Mouse (Mus musculus): ENCODE measurements around the gene Papolg. TPM values are rescaled to one million over a fixed set of nuclear protein-coding genes. Genes with fewer than 3 reads are reported as not detected.
"Not testable (repeated sequence)": the region's sequence is repeated elsewhere in the genome, so short reads cannot be mapped to it uniquely, and the experiment has no call there.

Gene Papolg
- 12.5 and 14.8 TPM in 2 replicates for polyA plus RNA-seq (2014; fragmentation: Nextera tagmentation; extraction: Ambion mirVana)

DNA sequence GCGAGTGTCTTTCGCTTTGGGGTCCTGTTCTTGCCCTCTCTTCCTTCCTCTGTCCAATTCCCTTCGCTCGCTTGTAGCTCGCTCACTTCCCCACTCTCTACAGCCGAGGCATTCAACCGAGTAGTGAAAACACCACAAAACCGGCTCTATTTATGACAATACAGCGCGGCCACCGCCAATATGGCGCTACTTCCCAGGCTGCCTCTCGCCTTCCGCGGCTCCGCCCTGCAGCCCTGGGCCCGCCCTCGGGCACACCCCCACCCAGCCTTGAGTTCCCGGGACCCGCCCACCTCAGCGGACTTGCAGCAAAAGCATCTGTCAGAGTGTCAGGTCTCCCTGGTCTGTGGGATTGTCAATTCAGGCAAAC is at the start of gene Papolg:
Gene Papolg (minus strand): TSS at position 194 of the 367 bp plus-strand sequence.
- H3K9me3 ChIP-seq (ENCODE audit: control insufficient read depth, low read length) = no peaks in the 10 kb centered on the region
- H3K4me1 ChIP-seq (ENCODE audit: control insufficient read depth, insufficient read depth, low read length) = 0 out of 2 replicates have a peak, but pooled peaks cover 5% of the 10 kb centered on the region
- peak within 1 kb of the TSS; percentile 73 for H3K4me2 ChIP-seq (replicated peaks; ENCODE audit: low read depth, low read length)
- peak within 1 kb of the TSS; percentile 69 for H3K9ac ChIP-seq (ENCODE audit: low read depth, low read length)
- H3K4me3 ChIP-seq (ENCODE audit: low read length) = peak within 1 kb of the TSS; percentile 67
- under 1% methylated on average over 21 of the region's 21 CpGs for WGBS
- H3K36me3 ChIP-seq (ENCODE audit: control insufficient read depth, insufficient read depth, low read length) = peaks cover 7% of the 10 kb centered on the region; the same call in 1 of the 2 replicates
- peak within 1 kb of the TSS; percentile 86 for H3K27ac ChIP-seq (ENCODE audit: low read depth, low read length)
- no peaks in the 10 kb centered on the region; the same call in 1 of the 2 replicates for H3K27me3 ChIP-seq (ENCODE audit: control insufficient read depth, insufficient read depth, low read length)
- ATAC-seq (ENCODE audit: low FRiP score, low TSS enrichment) = peak; percentile 100

- not testable (repeated sequence) for H3K36me3 ChIP-seq (ENCODE audit: control insufficient read depth, insufficient read depth, low read length); H3K9me3 ChIP-seq (ENCODE audit: control insufficient read depth, low read length); H3K4me2 ChIP-seq (replicated peaks; ENCODE audit: low read depth, low read length); H3K4me1 ChIP-seq (ENCODE audit: control insufficient read depth, insufficient read depth, low read length); H3K9ac ChIP-seq (ENCODE audit: low read depth, low read length); ATAC-seq (ENCODE audit: low FRiP score, low TSS enrichment); H3K27ac ChIP-seq (ENCODE audit: low read depth, low read length); H3K27me3 ChIP-seq (ENCODE audit: control insufficient read depth, insufficient read depth, low read length); H3K4me3 ChIP-seq (ENCODE audit: low read length)
- WGBS = 13% methylated on average over 8 of the region's 8 CpGs
Observed at GRCm38 (mm10) chr11:23928146-23928545, 33.1 kb upstream of the Papolg start.

DNA sequence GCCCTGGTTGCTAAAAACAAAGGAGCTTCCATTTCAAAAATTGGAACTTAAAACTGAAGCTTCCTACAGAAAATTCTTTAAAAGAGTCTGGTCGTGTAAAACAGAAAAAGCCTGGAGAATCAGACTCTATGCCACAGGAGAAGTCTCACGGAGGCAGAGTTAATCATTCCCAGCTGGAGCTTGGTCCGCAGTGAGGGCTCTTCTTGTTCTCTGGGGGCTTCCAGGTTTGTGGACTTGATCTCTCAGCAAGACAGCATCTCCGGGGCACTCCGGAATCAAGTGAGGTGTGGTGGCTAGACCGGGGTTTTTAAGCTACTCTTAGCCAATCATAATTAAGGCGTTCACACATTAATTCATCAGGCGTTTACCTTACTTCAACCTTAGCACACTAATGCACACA is 32.6 kb upstream of the Papolg start:
- H3K27ac ChIP-seq (ENCODE audit: low read depth, low read length) = no peak overlapping the region
- no peak overlapping the region; the same call in 1 of the 2 replicates for H3K4me2 ChIP-seq (replicated peaks; ENCODE audit: low read depth, low read length)
- ATAC-seq (ENCODE audit: low FRiP score, low TSS enrichment) = no peak; the same call in 1 of the 2 replicates
- H3K9me3 ChIP-seq (ENCODE audit: control insufficient read depth, low read length) = no peaks in the 10 kb centered on the region
- no peaks in the 10 kb centered on the region for H3K27me3 ChIP-seq (ENCODE audit: control insufficient read depth, insufficient read depth, low read length)
- no peaks in the 10 kb centered on the region for H3K4me1 ChIP-seq (ENCODE audit: control insufficient read depth, insufficient read depth, low read length)
- H3K4me3 ChIP-seq (ENCODE audit: low read length) = no peak overlapping the region
- no peaks in the 10 kb centered on the region for H3K36me3 ChIP-seq (ENCODE audit: control insufficient read depth, insufficient read depth, low read length)
- no peak overlapping the region for H3K9ac ChIP-seq (ENCODE audit: low read depth, low read length)
- 25% methylated on average over 8 of the region's 8 CpGs for WGBS

GRCm38 (mm10) chr11:23913824-23914223 is 18.8 kb upstream of the Papolg start:
- not testable (repeated sequence) for H3K4me3 ChIP-seq (ENCODE audit: low read length); H3K4me2 ChIP-seq (replicated peaks; ENCODE audit: low read depth, low read length); H3K27me3 ChIP-seq (ENCODE audit: control insufficient read depth, insufficient read depth, low read length); H3K9me3 ChIP-seq (ENCODE audit: control insufficient read depth, low read length); ATAC-seq (ENCODE audit: low FRiP score, low TSS enrichment); H3K4me1 ChIP-seq (ENCODE audit: control insufficient read depth, insufficient read depth, low read length); H3K9ac ChIP-seq (ENCODE audit: low read depth, low read length); H3K36me3 ChIP-seq (ENCODE audit: control insufficient read depth, insufficient read depth, low read length); H3K27ac ChIP-seq (ENCODE audit: low read depth, low read length)
- 79% methylated on average over 2 of the region's 2 CpGs for WGBS

DNA sequence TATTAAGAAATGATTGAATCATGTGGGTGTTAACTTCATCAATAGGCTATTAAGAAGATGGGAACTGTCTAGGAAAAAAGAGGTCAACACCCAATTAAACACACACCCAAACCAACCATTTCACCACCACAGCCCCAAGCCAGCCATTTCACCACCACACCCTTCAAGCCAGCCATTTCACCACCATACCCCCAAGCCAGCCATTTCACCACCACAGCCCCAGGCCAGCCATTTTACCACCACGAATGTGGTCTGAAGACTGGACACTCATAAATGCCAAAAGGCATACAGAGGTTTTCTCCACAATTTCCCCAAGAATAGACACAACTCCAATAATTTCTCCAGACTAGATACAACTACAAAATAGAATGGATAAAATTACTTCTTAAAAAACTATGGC is 8.9 kb upstream of the Papolg start:
- Histone ChIP-seq H3K36me3 (ENCODE audit: control insufficient read depth, insufficient read depth, low read length) (no peaks in the 10 kb centered on the region), H3K27ac (ENCODE audit: low read depth, low read length) (no peak overlapping the region), H3K4me2 (replicated peaks; ENCODE audit: low read depth, low read length) (no peak overlapping the region), H3K4me1 (ENCODE audit: control insufficient read depth, insufficient read depth, low read length) (no peaks in the 10 kb centered on the region), H3K4me3 (ENCODE audit: low read length) (no peak overlapping the region), H3K27me3 (ENCODE audit: control insufficient read depth, insufficient read depth, low read length) (no peaks in the 10 kb centered on the region), H3K9ac (ENCODE audit: low read depth, low read length) (no peak overlapping the region), H3K9me3 (ENCODE audit: control insufficient read depth, low read length) (no peaks in the 10 kb centered on the region)
- 91% methylated on average over 1 of the region's 1 CpGs for WGBS
- ATAC-seq (ENCODE audit: low FRiP score, low TSS enrichment) = no peak

GRCm38 (mm10) chr11:23894141-23895059 is 653 bp downstream of the Papolg start:
- Histone ChIP-seq H3K9ac (ENCODE audit: low read depth, low read length) (peak overlapping the region; percentile 69), H3K4me3 (ENCODE audit: low read length) (peak overlapping the region; percentile 67), H3K27me3 (ENCODE audit: control insufficient read depth, insufficient read depth, low read length) (no peaks in the 10 kb centered on the region; the same call in 1 of the 2 replicates), H3K9me3 (ENCODE audit: control insufficient read depth, low read length) (no peaks in the 10 kb centered on the region), H3K4me2 (replicated peaks; ENCODE audit: low read depth, low read length) (peak overlapping the region; percentile 73), H3K4me1 (ENCODE audit: control insufficient read depth, insufficient read depth, low read length) (0 out of 2 replicates have a peak, but pooled peaks cover 5% of the 10 kb centered on the region), H3K27ac (ENCODE audit: low read depth, low read length) (peak overlapping the region; percentile 86), H3K36me3 (ENCODE audit: control insufficient read depth, insufficient read depth, low read length) (peaks cover 9% of the 10 kb centered on the region; the same call in 1 of the 2 replicates)
- WGBS = 1% methylated on average over 43 of the region's 48 CpGs
- ATAC-seq (ENCODE audit: low FRiP score, low TSS enrichment) = peak; percentile 86

- Histone ChIP-seq H3K27me3 (ENCODE audit: control insufficient read depth, insufficient read depth, low read length) (no peaks in the 10 kb centered on the region; the same call in 1 of the 2 replicates), H3K4me3 (ENCODE audit: low read length) (no peak overlapping the region), H3K27ac (ENCODE audit: low read depth, low read length) (no peak overlapping the region), H3K4me1 (ENCODE audit: control insufficient read depth, insufficient read depth, low read length) (0 out of 2 replicates have a peak, but pooled peaks cover 5% of the 10 kb centered on the region), H3K9me3 (ENCODE audit: control insufficient read depth, low read length) (no peaks in the 10 kb centered on the region), H3K9ac (ENCODE audit: low read depth, low read length) (no peak overlapping the region), H3K36me3 (ENCODE audit: control insufficient read depth, insufficient read depth, low read length) (peaks cover 17% of the 10 kb centered on the region; the same call in 1 of the 2 replicates), H3K4me2 (replicated peaks; ENCODE audit: low read depth, low read length) (no peak overlapping the region)
- no peak for ATAC-seq (ENCODE audit: low FRiP score, low TSS enrichment)
Observed at GRCm38 (mm10) chr11:23893556-23893955, 1.5 kb downstream of the Papolg start.

- Histone ChIP-seq H3K27ac (ENCODE audit: low read depth, low read length) (no peak overlapping the region), H3K27me3 (ENCODE audit: control insufficient read depth, insufficient read depth, low read length) (no peaks in the 10 kb centered on the region), H3K4me3 (ENCODE audit: low read length) (no peak overlapping the region), H3K9ac (ENCODE audit: low read depth, low read length) (no peak overlapping the region), H3K36me3 (ENCODE audit: control insufficient read depth, insufficient read depth, low read length) (peaks cover 65% of the 10 kb centered on the region), H3K4me1 (ENCODE audit: control insufficient read depth, insufficient read depth, low read length) (no peaks in the 10 kb centered on the region), H3K4me2 (replicated peaks; ENCODE audit: low read depth, low read length) (no peak overlapping the region), H3K9me3 (ENCODE audit: control insufficient read depth, low read length) (no peaks in the 10 kb centered on the region)
- 90% methylated on average over 2 of the region's 2 CpGs for WGBS
- no peak for ATAC-seq (ENCODE audit: low FRiP score, low TSS enrichment)
Observed at GRCm38 (mm10) chr11:23864326-23864725, 30.7 kb downstream of the Papolg start.

- no peaks in the 10 kb centered on the region for H3K27me3 ChIP-seq (ENCODE audit: control insufficient read depth, insufficient read depth, low read length)
- no peak for ATAC-seq (ENCODE audit: low FRiP score, low TSS enrichment)
- H3K4me1 ChIP-seq (ENCODE audit: control insufficient read depth, insufficient read depth, low read length) = no peaks in the 10 kb centered on the region
- H3K4me3 ChIP-seq (ENCODE audit: low read length) = no peak overlapping the region
- H3K27ac ChIP-seq (ENCODE audit: low read depth, low read length) = no peak overlapping the region
- H3K9me3 ChIP-seq (ENCODE audit: control insufficient read depth, low read length) = no peaks in the 10 kb centered on the region
- no peak overlapping the region for H3K4me2 ChIP-seq (replicated peaks; ENCODE audit: low read depth, low read length)
- peaks cover 40% of the 10 kb centered on the region for H3K36me3 ChIP-seq (ENCODE audit: control insufficient read depth, insufficient read depth, low read length)
- 90% methylated on average over 4 of the region's 4 CpGs for WGBS
- no peak overlapping the region for H3K9ac ChIP-seq (ENCODE audit: low read depth, low read length)
Observed at GRCm38 (mm10) chr11:23856723-23857112, 38.3 kb downstream of the Papolg start.

All from kidney, embryonic 14.5 days (tissue).